Mouse (Mus musculus) hindbrain, embryonic 15.5 days (tissue): Measurements from ENCODE around the gene Tbc1d32. TPM values are rescaled to one million over a fixed set of nuclear protein-coding genes. Genes with fewer than 3 reads are reported as not detected.
"Not testable (repeated sequence)": the region's sequence is repeated elsewhere in the genome, so short reads cannot be mapped to it uniquely, and the experiment has no call there.

Source experiments
- ATAC-seq: fragments of 200-750 bp; cut with Nextera tagmentation; 2 replicates; pipeline ENCODE4 v1.8.0; 2017; ENCODE audit warnings: low read depth, moderate number of reproducible peaks, moderate TSS enrichment; ENCODE audit not compliant: low FRiP score
- H3K27ac ChIP-seq: fragments of 300-500 bp; sonication (generic); replicated peaks from 2 replicates; pipeline ENCODE4 v1.5.1; 2015; ENCODE audit warnings: mild to moderate bottlenecking, inconsistent platforms
- H3K27me3 ChIP-seq: fragments of 300-500 bp; sonication (generic); 2 replicates; pipeline ENCODE4 v1.6.1; 2015; ENCODE audit warnings: control low read depth, inconsistent platforms
- H3K36me3 ChIP-seq: fragments of 300-500 bp; sonication (generic); 2 replicates; pipeline ENCODE4 v1.6.1; 2015; ENCODE audit warnings: control low read depth, inconsistent platforms
- H3K4me1 ChIP-seq: fragments of 300-500 bp; sonication (generic); replicated peaks from 2 replicates; pipeline ENCODE4 v1.6.1; 2015; ENCODE audit warnings: control low read depth, inconsistent platforms
- H3K4me2 ChIP-seq: fragments of 300-500 bp; sonication (generic); 2 replicates; pipeline ENCODE4 v1.6.1; 2015; ENCODE audit warnings: moderate library complexity, mild to moderate bottlenecking, inconsistent platforms
- H3K4me3 ChIP-seq: fragments of 300-500 bp; sonication (generic); 2 replicates; pipeline ENCODE4 v1.5.1; 2015; ENCODE audit warnings: mild to moderate bottlenecking, inconsistent platforms
- H3K9ac ChIP-seq: fragments of 300-500 bp; sonication (generic); 2 replicates; pipeline ENCODE4 v1.6.1; 2015; ENCODE audit warnings: inconsistent platforms
- H3K9me3 ChIP-seq: fragments of 300-500 bp; sonication (generic); 2 replicates; pipeline ENCODE4 v1.6.1; 2016; ENCODE audit warnings: control low read depth, inconsistent platforms
- WGBS: fragments of 180-500 bp; shearing (Covaris S2); methylation state at CpG from one replicate; pipeline ENCODE4 v1.1.7; 2015; 5-methylcytosine and 5-hydroxymethylcytosine counted together
- polyA plus RNA-seq: library from polyadenylated mRNA; unstranded; fragments of >200 nt; fragmentation: Nextera tagmentation; extraction: Ambion mirVana; gene quantifications from 2 replicates; pipeline ENCODE4 v1.2.1, GENCODE M21; 2015

The Tbc1d32 gene
- polyA plus RNA-seq, result 2.7 TPM in 2 replicates

DNA sequence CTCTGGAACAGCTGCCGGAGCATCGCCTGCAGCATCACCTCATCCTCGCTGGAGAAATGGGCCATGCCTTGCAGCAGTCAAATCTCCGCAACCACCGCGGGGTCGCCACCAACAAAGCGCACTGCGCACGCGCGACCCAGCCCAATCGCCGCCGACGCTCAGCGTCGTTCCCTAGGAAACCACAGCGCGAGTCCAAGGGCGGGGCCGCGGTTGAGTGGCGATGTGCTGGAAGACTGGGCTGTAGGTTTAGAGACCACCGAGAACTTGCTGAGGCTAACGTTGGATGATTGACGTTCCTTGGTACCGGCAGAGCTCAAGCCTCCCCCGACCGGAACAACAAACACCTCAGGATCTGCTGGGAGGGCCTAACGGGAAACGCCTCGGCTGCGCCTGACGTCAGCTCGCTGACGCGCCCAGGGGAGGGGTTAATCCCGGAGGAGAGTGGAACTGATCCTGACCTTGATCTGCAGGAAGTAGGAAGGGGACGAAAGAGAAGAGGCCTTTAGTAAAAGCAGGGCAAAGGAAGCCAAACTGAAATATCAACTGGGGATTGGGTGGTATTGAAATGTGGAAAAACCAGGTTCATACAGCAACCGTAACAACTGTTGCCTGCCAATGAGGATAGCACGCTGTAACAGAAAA, at the start of gene Tbc1d32:
Gene Tbc1d32, minus strand, starts transcription at position 122 of the 642 bp plus-strand sequence.
- WGBS, result 2% methylated on average over 42 of the region's 42 CpGs
- no peaks in the 10 kb centered on the region for H3K9me3 ChIP-seq
- H3K27ac ChIP-seq, result peak within 1 kb of the TSS; percentile 95
- H3K4me3 ChIP-seq, result peak within 1 kb of the TSS; percentile 50
- H3K4me2 ChIP-seq, result peak within 1 kb of the TSS; percentile 58
- no peaks in the 10 kb centered on the region for H3K36me3 ChIP-seq
- H3K9ac ChIP-seq, result peak within 1 kb of the TSS; percentile 58
- ATAC-seq, result peak; percentile 99
- H3K27me3 ChIP-seq, result no peaks in the 10 kb centered on the region
- peaks cover 13% of the 10 kb centered on the region for H3K4me1 ChIP-seq

DNA sequence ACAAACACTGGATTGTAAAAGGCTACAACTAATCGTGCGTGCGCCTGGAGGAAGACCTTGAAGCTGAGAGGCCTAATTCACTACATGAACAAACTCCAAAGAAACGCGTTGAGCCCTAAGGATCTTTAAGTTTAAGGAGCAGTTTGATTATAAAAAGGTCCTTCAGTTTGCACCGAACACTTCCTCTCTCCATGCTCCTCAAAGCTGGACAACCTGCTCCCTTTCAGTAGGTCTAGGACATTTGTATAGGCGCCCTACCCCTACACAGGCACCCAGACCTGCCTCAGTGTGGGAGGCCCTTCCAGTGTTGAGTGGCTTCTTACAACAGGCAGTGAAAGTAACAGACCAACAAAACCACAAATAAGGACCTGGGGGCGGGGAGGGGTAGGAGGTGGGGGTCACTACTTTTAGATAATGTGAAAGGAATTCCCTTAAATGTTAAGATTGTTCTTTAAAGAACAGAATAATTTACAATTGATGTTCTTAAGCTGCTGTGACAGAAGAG, 666 bp downstream of the Tbc1d32 start:
- Histone ChIP-seq H3K4me2 (peak overlapping the region; percentile 58), H3K4me3 (peak overlapping the region; percentile 50), H3K4me1 (peaks cover 13% of the 10 kb centered on the region), H3K36me3 (no peaks in the 10 kb centered on the region), H3K27me3 (no peaks in the 10 kb centered on the region), H3K9me3 (no peaks in the 10 kb centered on the region), H3K27ac (peak overlapping the region; percentile 95), H3K9ac (peak overlapping the region; percentile 58)
- ATAC-seq, result no peak
- WGBS, result 82% methylated on average over 8 of the region's 8 CpGs

DNA sequence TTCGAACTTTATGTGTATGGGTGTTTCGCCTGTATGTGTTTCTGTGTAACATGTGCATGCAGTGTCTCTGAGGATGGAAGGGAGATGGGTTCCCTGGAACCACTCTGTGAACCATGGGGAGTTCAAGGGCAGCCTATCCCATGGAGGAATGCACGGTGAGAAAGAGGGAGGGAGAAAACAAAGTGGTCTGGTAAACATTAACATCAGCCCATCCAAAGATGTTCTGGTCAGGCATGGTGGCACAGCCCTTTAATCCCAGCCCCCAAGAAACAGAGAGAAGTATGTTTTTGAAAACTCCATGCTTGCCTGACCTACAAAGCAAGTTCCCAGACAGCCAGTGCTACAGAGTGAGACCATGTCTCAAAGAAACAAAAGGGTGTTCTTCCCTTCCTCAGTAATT, 12.7 kb downstream of the Tbc1d32 start:
- WGBS, result 75% methylated on average over 3 of the region's 3 CpGs
- no peak for ATAC-seq
- Histone ChIP-seq H3K4me1 (no peaks in the 10 kb centered on the region), H3K27me3 (no peaks in the 10 kb centered on the region), H3K36me3 (no peaks in the 10 kb centered on the region), H3K4me3 (no peak overlapping the region), H3K9ac (no peak overlapping the region), H3K27ac (no peak overlapping the region), H3K4me2 (no peak overlapping the region), H3K9me3 (no peaks in the 10 kb centered on the region)

DNA sequence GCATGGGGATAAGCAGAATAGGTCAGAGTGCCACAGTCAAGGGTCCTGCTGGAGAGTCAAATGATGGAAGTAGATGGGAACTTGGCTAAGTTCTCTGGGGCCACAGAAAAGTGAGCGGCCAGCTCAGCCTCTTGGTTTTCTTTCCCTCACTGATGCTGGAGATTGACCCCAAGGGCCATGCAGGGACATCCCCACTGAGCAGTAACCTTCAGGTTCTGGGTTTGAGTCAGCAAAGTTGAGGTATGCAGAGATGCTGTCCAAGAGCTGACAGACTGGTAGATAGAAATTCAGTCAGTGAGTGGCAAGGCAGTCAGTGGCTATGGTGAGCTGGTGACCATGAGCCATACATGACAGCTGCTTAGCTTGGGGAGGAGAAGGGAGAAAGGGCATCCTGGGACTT, 18.1 kb downstream of the Tbc1d32 start:
- no peak for ATAC-seq
- WGBS, result 92% methylated on average over 1 of the region's 1 CpGs

DNA sequence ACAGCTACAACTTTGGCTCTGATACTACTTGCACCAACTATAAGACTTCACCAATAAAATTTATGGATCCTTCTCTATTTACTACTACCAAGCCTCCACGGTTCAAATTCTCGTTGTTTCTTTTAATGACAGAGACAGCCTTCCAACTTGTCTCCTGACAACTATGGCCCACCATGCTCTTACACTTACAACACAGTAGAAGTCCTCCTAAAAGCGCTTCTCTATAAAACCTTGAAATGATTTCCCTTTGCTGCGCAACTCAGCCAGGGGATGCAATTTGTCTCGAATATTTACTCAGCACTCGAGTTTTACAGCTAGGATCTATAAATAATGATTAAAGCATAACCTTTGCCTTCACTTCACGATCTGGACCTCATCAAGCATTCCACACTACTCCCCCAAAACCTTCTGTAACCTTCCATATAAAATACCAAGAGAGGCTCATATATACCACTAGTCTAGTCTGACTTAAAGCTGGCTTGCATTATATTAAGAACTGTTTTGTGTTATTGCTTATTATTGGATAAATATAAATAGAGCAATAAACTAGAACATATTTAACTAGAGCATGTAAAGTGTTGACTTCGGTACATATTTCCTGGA, 21.6 kb downstream of the Tbc1d32 start:
- H3K27ac ChIP-seq, result no peak overlapping the region
- H3K9ac ChIP-seq, result no peak overlapping the region
- 93% methylated on average over 8 of the region's 8 CpGs for WGBS
- no peak overlapping the region for H3K4me3 ChIP-seq
- H3K36me3 ChIP-seq, result no peaks in the 10 kb centered on the region
- no peaks in the 10 kb centered on the region for H3K9me3 ChIP-seq
- no peaks in the 10 kb centered on the region for H3K4me1 ChIP-seq
- no peak for ATAC-seq
- no peak overlapping the region for H3K4me2 ChIP-seq
- H3K27me3 ChIP-seq, result no peaks in the 10 kb centered on the region

More for the DNA sequence above, 18.1 kb downstream of the Tbc1d32 start:
- no peak overlapping the region for H3K9ac ChIP-seq
- no peaks in the 10 kb centered on the region for H3K27me3 ChIP-seq
- H3K27ac ChIP-seq, result no peak overlapping the region
- no peak overlapping the region for H3K4me3 ChIP-seq
- no peaks in the 10 kb centered on the region for H3K9me3 ChIP-seq
- H3K36me3 ChIP-seq, result no peaks in the 10 kb centered on the region
- H3K4me1 ChIP-seq, result no peaks in the 10 kb centered on the region
- H3K4me2 ChIP-seq, result no peak overlapping the region

DNA sequence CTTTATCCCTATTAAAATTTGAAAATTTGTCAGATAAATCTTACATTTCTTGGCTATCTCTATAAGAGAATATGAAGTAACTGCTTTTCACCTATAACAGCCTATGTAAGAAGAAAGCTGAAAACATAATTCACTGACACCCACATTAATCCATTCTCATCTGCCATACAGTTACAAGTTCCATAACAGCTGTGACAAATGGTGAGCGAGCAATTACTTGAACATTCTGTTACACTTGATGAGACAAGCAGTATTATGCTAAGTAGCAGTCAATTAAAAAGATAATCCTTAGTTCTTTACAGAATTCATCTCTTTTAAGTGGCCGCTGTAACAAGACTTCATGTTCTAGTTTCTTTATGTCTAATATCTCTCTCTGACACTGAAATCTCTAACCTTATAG, 24.1 kb downstream of the Tbc1d32 start:
- Histone ChIP-seq H3K27me3 (no peaks in the 10 kb centered on the region), H3K4me3 (no peak overlapping the region), H3K36me3 (no peaks in the 10 kb centered on the region), H3K27ac (no peak overlapping the region), H3K4me2 (no peak overlapping the region), H3K9me3 (no peaks in the 10 kb centered on the region), H3K9ac (no peak overlapping the region), H3K4me1 (no peaks in the 10 kb centered on the region)
- ATAC-seq, result no peak
- WGBS, result 89% methylated on average over 2 of the region's 2 CpGs

DNA sequence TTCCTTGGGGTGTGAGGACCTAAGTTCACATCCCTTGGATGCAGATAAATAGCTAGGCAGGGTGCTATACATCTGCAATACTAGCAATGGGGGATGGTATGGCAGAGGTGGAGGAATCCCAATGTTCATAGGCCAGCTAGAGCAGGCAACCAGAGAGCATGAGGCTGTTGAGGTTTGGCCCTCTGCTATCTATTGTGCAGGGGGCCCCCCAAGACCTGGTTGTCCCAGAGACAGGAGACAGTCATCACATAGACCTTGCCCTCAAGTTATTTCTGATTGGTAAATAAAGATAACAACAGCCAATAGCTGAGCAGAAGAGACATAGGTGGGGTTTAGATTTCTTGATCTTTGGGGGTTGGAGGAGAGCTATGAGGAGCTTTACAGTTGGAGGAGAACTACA, 28.6 kb downstream of the Tbc1d32 start:
- no peak for ATAC-seq

DNA sequence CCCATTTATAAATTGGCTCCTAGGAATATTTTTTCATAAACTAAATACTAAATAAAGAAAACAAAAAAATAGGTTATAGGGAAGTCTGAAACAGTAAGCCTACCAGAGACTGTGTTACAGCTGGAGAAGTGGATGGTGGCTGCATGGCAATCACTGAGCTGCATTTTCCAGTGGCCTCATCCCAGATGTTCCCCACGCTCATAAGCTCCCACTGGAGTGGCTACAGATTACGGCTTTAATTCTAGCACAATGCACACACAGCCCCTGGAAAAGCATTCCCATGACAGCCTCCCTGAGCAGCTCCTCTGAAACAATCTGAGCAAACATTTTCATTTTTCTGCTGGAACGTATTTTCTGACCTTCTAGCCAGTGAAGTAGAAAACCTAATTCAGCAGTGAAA, 29.8 kb downstream of the Tbc1d32 start:
- 48% methylated on average over 3 of the region's 3 CpGs for WGBS
- Histone ChIP-seq H3K27ac (no peak overlapping the region), H3K9me3 (no peaks in the 10 kb centered on the region), H3K9ac (no peak overlapping the region), H3K27me3 (no peaks in the 10 kb centered on the region), H3K4me1 (peaks cover 3% of the 10 kb centered on the region; the same call in 1 of the 2 replicates), H3K4me2 (no peak overlapping the region), H3K36me3 (no peaks in the 10 kb centered on the region), H3K4me3 (no peak overlapping the region)
- no peak for ATAC-seq

More for the DNA sequence above, 28.6 kb downstream of the Tbc1d32 start:
- Histone ChIP-seq H3K9me3 (no peaks in the 10 kb centered on the region), H3K27me3 (no peaks in the 10 kb centered on the region), H3K36me3 (no peaks in the 10 kb centered on the region), H3K4me3 (no peak overlapping the region), H3K4me2 (no peak overlapping the region), H3K4me1 (peaks cover 3% of the 10 kb centered on the region; the same call in 1 of the 2 replicates), H3K27ac (no peak overlapping the region), H3K9ac (no peak overlapping the region)

DNA sequence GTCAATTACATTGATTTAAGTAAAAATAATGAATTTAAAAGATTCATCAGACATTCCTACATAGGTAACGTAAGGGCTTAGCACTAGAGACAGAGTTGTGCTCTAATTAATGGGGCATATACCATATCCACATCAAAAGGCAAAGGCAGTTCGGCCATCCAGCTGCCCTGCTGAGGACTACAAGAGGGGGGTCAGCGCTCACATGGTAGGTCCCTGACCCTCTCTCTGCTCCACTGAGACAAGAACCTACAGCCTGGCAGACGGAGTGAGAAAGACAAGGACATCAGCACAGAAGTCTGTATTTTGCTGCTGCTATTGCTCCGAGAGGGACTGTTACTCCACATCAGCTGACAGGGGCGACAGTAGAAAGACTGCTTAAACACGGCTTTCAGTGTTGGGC, 34.2 kb downstream of the Tbc1d32 start:
- H3K36me3 ChIP-seq, result no peaks in the 10 kb centered on the region
- ATAC-seq, result no peak
- no peaks in the 10 kb centered on the region for H3K27me3 ChIP-seq
- H3K9me3 ChIP-seq, result no peaks in the 10 kb centered on the region
- H3K27ac ChIP-seq, result no peak overlapping the region
- H3K4me2 ChIP-seq, result no peak overlapping the region
- H3K4me1 ChIP-seq, result peaks cover 3% of the 10 kb centered on the region; the same call in 1 of the 2 replicates
- no peak overlapping the region for H3K9ac ChIP-seq
- WGBS, result 62% methylated on average over 7 of the region's 7 CpGs
- no peak overlapping the region for H3K4me3 ChIP-seq

DNA sequence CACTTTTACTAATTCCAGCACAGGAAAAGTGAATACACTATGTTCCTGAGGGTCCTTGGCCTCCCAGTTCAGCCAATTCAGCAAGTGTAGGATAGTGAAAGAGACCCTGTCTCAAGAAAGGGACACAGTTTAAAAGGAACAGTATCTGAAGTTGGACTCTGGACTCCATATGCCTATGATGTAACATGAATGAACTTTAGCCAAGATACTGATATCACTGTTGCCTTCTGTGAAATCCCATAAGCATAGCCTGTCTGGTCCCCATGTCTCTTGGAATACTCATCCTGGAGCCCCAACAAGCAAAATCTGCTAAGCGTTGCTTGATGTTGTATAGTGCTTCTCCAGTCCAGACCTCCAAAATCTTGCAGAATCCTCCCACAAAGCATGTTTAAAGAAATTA, 46.8 kb downstream of the Tbc1d32 start:
- 100% methylated on average over 1 of the region's 1 CpGs for WGBS
- H3K9ac ChIP-seq, result no peak overlapping the region
- no peak overlapping the region for H3K27ac ChIP-seq
- peaks cover 6% of the 10 kb centered on the region; the same call in 1 of the 2 replicates for H3K36me3 ChIP-seq
- no peak overlapping the region for H3K4me2 ChIP-seq
- ATAC-seq, result no peak
- H3K4me3 ChIP-seq, result no peak overlapping the region
- H3K4me1 ChIP-seq, result no peaks in the 10 kb centered on the region
- no peaks in the 10 kb centered on the region for H3K27me3 ChIP-seq
- H3K9me3 ChIP-seq, result no peaks in the 10 kb centered on the region

DNA sequence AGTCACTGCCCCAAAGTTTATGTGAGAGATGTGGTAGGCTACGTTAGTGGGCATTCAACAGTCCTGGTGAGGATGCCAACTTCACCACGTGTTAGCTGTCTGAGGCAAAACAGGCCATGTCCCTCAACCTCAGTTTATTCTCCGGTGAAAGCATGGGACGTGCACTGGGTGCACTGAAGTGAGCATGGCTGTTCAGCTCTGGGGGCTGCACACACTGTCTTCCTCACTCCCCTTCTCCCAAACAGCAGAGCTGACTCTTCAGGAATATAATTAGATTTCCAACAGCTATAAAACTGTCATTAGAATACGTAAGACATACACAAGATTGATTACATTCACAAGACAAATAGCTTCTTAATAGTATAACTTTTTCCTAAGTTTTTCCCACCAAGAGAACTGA, 55.3 kb downstream of the Tbc1d32 start:
- H3K9ac ChIP-seq, result no peak overlapping the region
- WGBS, result 83% methylated on average over 5 of the region's 5 CpGs
- 0 out of 2 replicates have a peak, but pooled peaks cover 5% of the 10 kb centered on the region for H3K36me3 ChIP-seq

DNA sequence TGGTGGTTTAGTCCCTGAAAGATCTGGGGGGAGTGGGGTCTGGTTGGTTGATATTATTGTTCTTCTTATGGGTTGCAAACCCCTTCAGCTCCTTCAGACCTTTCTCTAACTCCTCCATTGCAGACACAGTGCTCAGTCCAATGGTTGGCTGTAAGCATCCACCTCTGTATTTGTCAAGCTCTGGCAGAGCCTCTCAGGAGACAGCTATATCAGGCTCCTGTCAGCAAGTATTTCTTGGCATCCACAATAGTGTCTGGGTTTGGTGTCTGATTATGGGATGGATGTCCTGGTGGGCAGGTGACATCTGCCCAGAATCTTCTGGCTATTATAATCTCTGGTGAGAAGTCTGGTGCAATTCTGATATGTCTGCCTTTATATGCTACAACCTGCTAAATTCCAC, 60.8 kb downstream of the Tbc1d32 start:
- not testable (repeated sequence) for H3K36me3 ChIP-seq, ATAC-seq, H3K4me1 ChIP-seq, H3K4me2 ChIP-seq, H3K27ac ChIP-seq, H3K27me3 ChIP-seq, H3K9me3 ChIP-seq, H3K4me3 ChIP-seq, H3K9ac ChIP-seq

More for the DNA sequence above, 55.3 kb downstream of the Tbc1d32 start:
- no peaks in the 10 kb centered on the region for H3K4me1 ChIP-seq
- H3K4me3 ChIP-seq, result no peak overlapping the region
- H3K27me3 ChIP-seq, result no peaks in the 10 kb centered on the region
- H3K9me3 ChIP-seq, result no peaks in the 10 kb centered on the region
- H3K27ac ChIP-seq, result no peak overlapping the region
- ATAC-seq, result no peak
- no peak overlapping the region for H3K4me2 ChIP-seq
